Mouse (Mus musculus): ENCODE measurements around the gene Pacrg. TPM values are rescaled to one million over a fixed set of nuclear protein-coding genes. Genes with fewer than 3 reads are reported as not detected.

Gene Pacrg
- polyA plus RNA-seq, 1 experiment from 2014 or later, result 0.96 TPM

DNA sequence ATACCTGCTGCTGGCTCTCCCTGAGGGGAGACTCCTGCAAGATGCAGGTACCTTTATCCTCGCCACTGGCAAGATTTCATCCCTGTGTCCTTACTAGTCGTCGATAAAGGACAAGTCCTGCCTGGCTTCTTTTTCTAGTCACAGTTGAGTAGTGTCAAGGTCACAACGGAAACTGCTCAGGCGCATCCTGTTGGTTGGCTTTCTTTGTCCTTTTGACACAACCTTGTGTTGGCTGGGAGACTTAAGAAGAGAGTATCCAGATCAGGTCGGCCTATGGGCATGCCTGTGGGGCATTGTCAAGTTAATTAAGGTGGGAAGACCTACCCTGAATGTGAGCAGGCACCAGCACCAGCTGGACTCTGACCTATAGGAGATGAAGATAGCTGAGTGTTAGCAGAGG is 483.8 kb downstream of the Pacrg start:
- H3K36me3 ChIP-seq, result no peaks in the 10 kb centered on the region
- no peak overlapping the region for H3K4me2 ChIP-seq
- no peak overlapping the region for H3K27ac ChIP-seq (ENCODE audit: poor library complexity, severe bottlenecking)
- no peak overlapping the region for H3K4me3 ChIP-seq
- peaks cover 52% of the 10 kb centered on the region for H3K4me1 ChIP-seq (replicated peaks)
- H3K27me3 ChIP-seq (replicated peaks), result no peaks in the 10 kb centered on the region
- no peaks in the 10 kb centered on the region for H3K9me3 ChIP-seq (replicated peaks)
- 47% methylated on average over 6 of the region's 6 CpGs for WGBS
- H3K9ac ChIP-seq, result no peak overlapping the region
- ATAC-seq (ENCODE audit: insufficient number of reproducible peaks, low FRiP score), result no peak

DNA sequence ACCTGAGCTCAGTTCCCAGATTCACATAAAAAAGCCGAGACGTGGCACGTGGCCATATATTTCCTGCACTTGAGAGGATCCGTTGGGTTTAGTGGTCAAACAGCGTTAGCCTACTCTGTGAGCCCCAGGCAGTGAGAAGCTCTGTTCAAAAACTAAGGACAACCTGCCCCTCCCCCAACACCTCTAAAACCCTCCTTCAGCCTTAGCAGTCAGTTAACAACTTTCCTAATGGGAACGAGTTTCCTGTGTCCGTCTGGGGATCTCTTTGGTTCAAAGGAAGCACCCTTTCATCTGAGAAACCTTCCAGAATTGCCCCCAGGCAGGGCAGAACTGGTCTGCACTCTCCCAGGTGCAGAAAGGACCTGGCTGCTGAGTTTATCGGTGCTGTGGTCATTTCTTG is 484.4 kb downstream of the Pacrg start:
- ATAC-seq (ENCODE audit: insufficient number of reproducible peaks, low FRiP score), result no peak
- Histone ChIP-seq H3K9me3 (replicated peaks) (no peaks in the 10 kb centered on the region), H3K4me2 (no peak overlapping the region), H3K27me3 (replicated peaks) (no peaks in the 10 kb centered on the region), H3K4me3 (no peak overlapping the region), H3K9ac (no peak overlapping the region), H3K4me1 (replicated peaks) (peaks cover 48% of the 10 kb centered on the region), H3K27ac (ENCODE audit: poor library complexity, severe bottlenecking) (no peak overlapping the region), H3K36me3 (no peaks in the 10 kb centered on the region)
- 35% methylated on average over 8 of the region's 8 CpGs for WGBS

Other genes with a start within 250 kb of the Pacrg start
- 1.2 and 1.5 TPM in 2 replicates for gene Prkn, start 73 bp upstream of the Pacrg start, polyA plus RNA-seq (2016; fragmentation: Nextera tagmentation; extraction: Ambion mirVana)

All from heart, embryonic 12.5 days (tissue).